In genomic region chr2:19656436-19656835, GRCm38 (mm10) we compare ENCODE assay signal across 8 mouse cellular contexts. TPM values are rescaled to one million over a fixed set of nuclear protein-coding genes. Genes with fewer than 3 reads are reported as not detected.
DNase-seq lines count a peak whose midpoint lies in the region; ATAC-seq lines count a peak whose summit lies in the region.

No protein-coding gene starts in this region.

- peak; percentile 25 for DNase-seq in kidney, adult 11 months
- DNase-seq in kidney, adult 18-20 months = no peak
- peak; percentile 17 for DNase-seq in kidney, postnatal 14 days
- DNase-seq in B cell, adult 2 months = no peak
- no peak for DNase-seq in left cerebral cortex, adult 18-20 months (ENCODE audit: low spot score in 2 of 2)
- no peak for DNase-seq in left cerebral cortex, postnatal 4 days

- no peak overlapping the region for H3K27ac ChIP-seq in embryonic facial prominence, embryonic 15.5 days (replicated peaks)
- H3K27ac ChIP-seq in neural tube, embryonic 13.5 days (replicated peaks) = no peak overlapping the region

- no peaks in the 10 kb centered on the region for H3K9me3 ChIP-seq in embryonic facial prominence, embryonic 15.5 days (replicated peaks)
- no peaks in the 10 kb centered on the region for H3K9me3 ChIP-seq in neural tube, embryonic 13.5 days

- peak overlapping the region; percentile 74; the same call in 1 of the 2 replicates for H3K4me3 ChIP-seq in embryonic facial prominence, embryonic 15.5 days (replicated peaks)
- no peak overlapping the region for H3K4me3 ChIP-seq in neural tube, embryonic 13.5 days

- H3K27me3 ChIP-seq in embryonic facial prominence, embryonic 15.5 days = peaks cover 16% of the 10 kb centered on the region
- H3K27me3 ChIP-seq in neural tube, embryonic 13.5 days = peaks cover 34% of the 10 kb centered on the region

- peak overlapping the region; percentile 80 for H3K4me2 ChIP-seq in embryonic facial prominence, embryonic 15.5 days (replicated peaks)
- H3K4me2 ChIP-seq in neural tube, embryonic 13.5 days = peak overlapping the region; percentile 70

- no peak for ATAC-seq in embryonic facial prominence, embryonic 15.5 days (ENCODE audit: insufficient number of reproducible peaks, low FRiP score, low TSS enrichment, low read depth)
- ATAC-seq in neural tube, embryonic 13.5 days (ENCODE audit: low read depth) = no peak

- intact Hi-C loops in left cerebral cortex, postnatal 4 days (cut with DNase I) = loop anchor here (5.0 kb wide), 1 partner anchor 134 kb away; no protein-coding TSS in a partner anchor

- WGBS in embryonic facial prominence, embryonic 15.5 days = 16% methylated on average over 5 of the region's 5 CpGs
- WGBS in neural tube, embryonic 13.5 days = 24% methylated on average over 5 of the region's 5 CpGs

- no peak overlapping the region for H3K9ac ChIP-seq in embryonic facial prominence, embryonic 15.5 days
- no peak overlapping the region for H3K9ac ChIP-seq in neural tube, embryonic 13.5 days

- H3K36me3 ChIP-seq in embryonic facial prominence, embryonic 15.5 days = no peaks in the 10 kb centered on the region
- no peaks in the 10 kb centered on the region for H3K36me3 ChIP-seq in neural tube, embryonic 13.5 days

- peaks cover 16% of the 10 kb centered on the region; the same call in 1 of the 2 replicates for H3K4me1 ChIP-seq in embryonic facial prominence, embryonic 15.5 days
- H3K4me1 ChIP-seq in neural tube, embryonic 13.5 days (replicated peaks) = peaks cover 21% of the 10 kb centered on the region

RNA-seq across cellular contexts. Expression of gene Otud1, which starts 1.1 kb away (rescaled TPM):
- 2.3 and 2.6 TPM in 2 replicates for polyA plus RNA-seq in embryonic facial prominence, embryonic 15.5 days (2015; fragmentation: Nextera tagmentation; extraction: Ambion mirVana)
- polyA plus RNA-seq in neural tube, embryonic 13.5 days (2015; fragmentation: Nextera tagmentation; extraction: Ambion mirVana) = 1.0 and 1.7 TPM in 2 replicates
- 10 to 100 TPM; 29.9 to 36.4 TPM for total RNA-seq in left cerebral cortex, adult 18-20 months (2021)
- 10 to 100 TPM; 11.3 to 11.6 TPM for total RNA-seq in left cerebral cortex, postnatal 4 days (2021)

Comparison
In these comparisons a context has a peak if more than half of its experiments do, and no peak if none do; other contexts are left out.
1. DNase-seq: peak in kidney, adult 11 months (single experiment) and kidney, postnatal 14 days (single experiment); none in kidney, adult 18-20 months (single experiment), B cell, adult 2 months (0 of 2), left cerebral cortex, adult 18-20 months (0 of 2) and left cerebral cortex, postnatal 4 days (single experiment).